Mouse (Mus musculus) ovary, adult 18-20 months (tissue): Measurements from ENCODE around the gene Me1.

Source experiments
- DNase-seq: peaks from one replicate; pipeline ENCODE4 v3.0.0; 2022; ENCODE audit warnings: low spot score, mixed read lengths

Me1 gene

GRCm38 (mm10) chr9:86543451-86543850 lies 152.3 kb downstream of the Me1 start:
- no peak for DNase-seq

- no peak for DNase-seq
Measured at GRCm38 (mm10) chr9:86534071-86534470, 161.7 kb downstream of the Me1 start.
